Mouse (Mus musculus) left cerebral cortex, postnatal 25 days (tissue): ENCODE measurements around the gene Nat8. TPM values are rescaled to one million over a fixed set of nuclear protein-coding genes. Genes with fewer than 3 reads are reported as not detected.

Experiments used
- microRNA-seq, 2 experiments: library from miRNA; unstranded; fragments of <30 nt; microRNA quantifications; one replicate each; pipeline ENCODE4 v1.2.0; 2022
- total RNA-seq, 2 experiments: library from RNA; stranded (reverse); gene quantifications; 2 replicates each; pipeline ENCODE4 v1.2.3; 2021

Nat8 gene
- total RNA-seq, 2 experiments from 2014 or later = 2.6 to 3.5 TPM

Small RNA genes lying within 50 kb of the gene (microRNA-seq; reads per million reads assigned to microRNA genes)
- gene Mir6375 = 0 reads per million in 2 experiments

Other genes with a start within 250 kb of the Nat8 start
- 1 to 10 TPM; 8.1 to 9.8 TPM for gene Alms1, start 244.6 kb downstream of the Nat8 start, total RNA-seq
- gene Nat8f7, start 118.9 kb downstream of the Nat8 start, total RNA-seq = 1 to 10 TPM; 1.8 to 3.6 TPM
- 1 to 10 TPM; 3.6 to 3.8 TPM for gene Nat8f3, start 66.3 kb downstream of the Nat8 start, total RNA-seq
- gene Nat8f6, start 11.1 kb downstream of the Nat8 start, total RNA-seq = 1 to 10 TPM; 2.1 to 2.6 TPM
- gene Nat8f5, start 11.1 kb downstream of the Nat8 start, total RNA-seq = 1 to 10 TPM; 5.8 to 6.2 TPM
- 1 to 10 TPM; 1.0 to 2.1 TPM for gene Nat8f2, start 37.1 kb upstream of the Nat8 start, total RNA-seq
- gene Nat8f4, start 72.8 kb upstream of the Nat8 start, total RNA-seq = 1 to 10 TPM; 6.5 TPM
- gene Tprkb, start 79.8 kb upstream of the Nat8 start, total RNA-seq = 10 to 100 TPM; 47.6 to 53.0 TPM
- gene Nat8f1, start 83.6 kb upstream of the Nat8 start, total RNA-seq = 10 to 100 TPM; 30.5 to 30.7 TPM
- gene Dusp11, start 129.6 kb upstream of the Nat8 start, total RNA-seq = 10 to 100 TPM; 69.9 to 89.7 TPM
- not detected for gene Figla, start 184.1 kb upstream of the Nat8 start, total RNA-seq
- 100 to 1,000 TPM; 232 to 242 TPM for gene Add2, start 196.6 kb upstream of the Nat8 start, total RNA-seq